Mouse (Mus musculus) hindbrain, embryonic 16.5 days (tissue): ENCODE data around the gene Lmod1. TPM values are rescaled to one million over a fixed set of nuclear protein-coding genes. Genes with fewer than 3 reads are reported as not detected.

Source experiments
- ATAC-seq: fragments of 200-750 bp; cut with Nextera tagmentation; 2 replicates; pipeline ENCODE4 v1.8.0; 2017; ENCODE audit warnings: moderate TSS enrichment, moderate library complexity
- H3K27ac ChIP-seq: fragments of 300-500 bp; sonication (generic); 2 replicates; pipeline ENCODE4 v1.5.1; 2014; ENCODE audit warnings: low read depth, mild to moderate bottlenecking, control low read depth, low read length, moderate library complexity
- H3K27me3 ChIP-seq: fragments of 300-500 bp; sonication (generic); replicated peaks from 2 replicates; pipeline ENCODE4 v1.6.1; 2014; ENCODE audit warnings: low read length; ENCODE audit not compliant: control insufficient read depth, insufficient read depth
- H3K36me3 ChIP-seq: fragments of 300-500 bp; sonication (generic); 2 replicates; pipeline ENCODE4 v1.6.1; 2014; ENCODE audit warnings: mild to moderate bottlenecking, low read length, moderate library complexity, mixed read lengths; ENCODE audit not compliant: control insufficient read depth, insufficient read depth
- H3K4me1 ChIP-seq: fragments of 300-500 bp; sonication (generic); 2 replicates; pipeline ENCODE4 v1.6.1; 2014; ENCODE audit warnings: low read depth, low read length; ENCODE audit not compliant: control insufficient read depth, insufficient read depth
- H3K4me2 ChIP-seq: fragments of 300-500 bp; sonication (generic); 2 replicates; pipeline ENCODE4 v1.6.1; 2014; ENCODE audit warnings: mild to moderate bottlenecking, low read length, control low read depth, moderate library complexity
- H3K4me3 ChIP-seq: fragments of 300-500 bp; sonication (generic); 2 replicates; pipeline ENCODE4 v1.5.1; 2014; ENCODE audit warnings: mild to moderate bottlenecking, low read length, control low read depth, moderate library complexity
- H3K9ac ChIP-seq: fragments of 300-500 bp; sonication (generic); 2 replicates; pipeline ENCODE4 v1.6.1; 2014; ENCODE audit warnings: low read depth, mild to moderate bottlenecking, control low read depth, low read length, moderate library complexity
- H3K9me3 ChIP-seq: fragments of 300-500 bp; sonication (generic); 2 replicates; pipeline ENCODE4 v1.6.1; 2014; ENCODE audit warnings: mild to moderate bottlenecking, low read length, moderate library complexity; ENCODE audit not compliant: control insufficient read depth
- WGBS: fragments of 180-500 bp; shearing (Covaris S2); extraction: QIAGEN DNeasy Blood & Tissue Kit; methylation state at CpG from one replicate; pipeline ENCODE4 v1.1.7; 2014; 5-methylcytosine and 5-hydroxymethylcytosine counted together
- polyA plus RNA-seq: library from polyadenylated mRNA; unstranded; fragments of >200 nt; fragmentation: Nextera tagmentation; extraction: Ambion mirVana; gene quantifications from 2 replicates; pipeline ENCODE4 v1.2.1, GENCODE M21; 2015

Lmod1 gene
- 0.28 and 0.46 TPM in 2 replicates for polyA plus RNA-seq

DNA sequence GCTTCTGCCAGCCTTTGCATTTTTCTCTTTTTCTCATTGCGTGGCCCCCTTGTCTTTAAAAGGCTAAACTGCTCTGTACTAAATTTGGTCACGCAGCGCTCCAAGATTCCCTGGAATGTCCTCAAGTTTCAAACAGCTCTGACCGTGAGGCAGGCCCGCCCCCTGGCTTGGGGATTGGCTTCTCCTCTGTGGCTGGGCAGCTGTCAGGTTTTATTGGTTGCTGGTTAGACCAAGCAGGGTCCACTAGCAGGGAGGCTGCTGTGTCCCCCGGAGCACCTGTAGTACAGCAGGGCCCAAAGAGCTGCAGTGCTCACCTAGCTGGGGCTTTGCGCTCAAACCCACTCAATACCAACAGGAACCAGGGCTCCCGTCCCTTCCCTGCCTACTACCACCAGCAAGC lies at the start of gene Lmod1:
Lmod1 (plus strand) TSS at position 237 of the 400 bp plus-strand sequence.
- no peak within 1 kb of the TSS for H3K9ac ChIP-seq
- no peaks in the 10 kb centered on the region for H3K36me3 ChIP-seq
- no peak within 1 kb of the TSS for H3K4me3 ChIP-seq
- no peak for ATAC-seq
- no peaks in the 10 kb centered on the region; the same call in 1 of the 2 replicates for H3K27me3 ChIP-seq
- H3K4me1 ChIP-seq: no peaks in the 10 kb centered on the region
- WGBS: 20% methylated on average over 8 of the region's 8 CpGs
- H3K9me3 ChIP-seq: no peaks in the 10 kb centered on the region
- H3K27ac ChIP-seq: no peak within 1 kb of the TSS
- H3K4me2 ChIP-seq: no peak within 1 kb of the TSS

DNA sequence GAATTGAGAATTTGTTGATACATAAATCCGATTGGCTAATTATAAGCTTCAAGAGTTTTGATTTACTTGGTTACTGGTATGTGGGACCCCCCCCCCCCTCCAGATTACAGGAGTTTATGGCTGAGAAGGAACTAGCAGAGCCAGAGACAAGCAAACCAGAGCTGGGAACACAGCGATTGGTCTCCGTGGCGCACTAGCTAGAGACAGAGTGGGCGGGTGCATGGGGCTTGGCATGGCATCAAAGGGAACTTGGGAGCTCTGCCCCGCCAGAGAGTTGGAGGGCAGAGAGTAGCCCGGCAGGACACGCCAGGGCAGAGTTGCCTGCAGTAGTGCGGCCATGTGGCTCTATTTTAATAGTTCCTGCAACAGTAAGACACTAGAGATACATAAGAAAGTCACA lies 44.0 kb upstream of the Lmod1 start:
- H3K4me2 ChIP-seq: 0 out of 2 replicates have a peak overlapping the region, but pooled peaks have one; percentile 5

DNA sequence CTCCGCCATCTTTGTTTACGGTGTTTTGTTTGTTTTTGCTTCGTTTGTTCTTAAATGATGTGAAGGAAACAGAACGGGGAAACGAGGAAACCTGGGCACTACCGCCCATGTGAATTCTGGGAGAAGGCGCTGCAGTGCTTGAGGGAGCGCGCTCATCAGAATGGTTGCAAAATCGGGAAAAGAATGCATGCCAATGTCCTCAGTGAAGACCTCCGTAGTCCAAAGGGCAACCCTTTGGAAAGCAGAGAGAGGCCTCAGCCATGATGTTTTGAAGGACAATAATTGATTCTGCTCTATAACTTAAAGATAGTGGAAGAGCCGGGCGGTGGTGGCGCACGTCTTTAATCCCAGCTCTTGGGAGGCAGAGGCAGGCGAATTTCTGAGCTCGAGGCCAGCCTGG lies 42.8 kb upstream of the Lmod1 start:
- WGBS: 93% methylated on average over 17 of the region's 17 CpGs
- H3K4me2 ChIP-seq: no peak overlapping the region; the same call in 1 of the 2 replicates

More for the DNA sequence above, 44.0 kb upstream of the Lmod1 start:
- Histone ChIP-seq H3K4me1 (peaks cover 17% of the 10 kb centered on the region), H3K27ac (no peak overlapping the region), H3K36me3 (peaks cover 11% of the 10 kb centered on the region), H3K9ac (no peak overlapping the region), H3K9me3 (no peaks in the 10 kb centered on the region), H3K27me3 (no peaks in the 10 kb centered on the region), H3K4me3 (no peak overlapping the region)
- no peak; the same call in 1 of the 2 replicates for ATAC-seq
- WGBS: 53% methylated on average over 9 of the region's 9 CpGs

DNA sequence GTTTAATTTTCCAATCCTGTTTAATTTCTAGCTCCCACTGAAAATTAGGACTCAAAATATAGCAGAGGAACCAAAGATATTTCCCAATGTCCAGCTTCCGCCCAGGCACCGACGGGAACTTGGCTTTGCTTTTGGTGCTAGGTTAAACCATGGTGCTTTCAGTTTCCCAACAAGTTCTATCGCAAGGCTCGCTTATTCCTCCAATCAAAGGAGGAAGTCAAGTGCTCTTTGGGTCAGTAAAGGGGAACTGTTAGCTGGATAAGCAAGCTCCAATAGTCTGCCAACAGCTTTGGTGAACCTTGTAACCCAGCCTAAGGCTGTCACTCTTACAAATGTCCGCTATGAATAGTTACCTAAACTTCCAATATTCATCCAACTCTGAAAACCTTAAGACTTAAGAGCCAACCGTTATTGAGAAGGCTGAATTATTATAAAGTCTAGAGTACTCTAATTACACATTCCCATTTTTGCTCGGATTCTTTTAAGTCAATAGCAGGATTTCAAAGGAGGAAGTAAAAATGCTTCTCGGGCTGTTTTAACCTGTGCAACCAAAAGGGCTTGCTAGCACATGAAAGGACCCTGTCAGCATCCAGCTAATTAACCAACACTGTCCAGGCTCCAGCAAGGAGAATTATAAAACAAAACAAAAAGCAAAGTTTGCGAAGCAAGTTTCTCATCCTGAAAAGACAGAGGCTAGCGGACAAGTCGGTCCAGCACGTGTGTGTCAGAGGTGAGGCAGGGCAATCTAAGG lies 41.9 kb upstream of the Lmod1 start:
- ATAC-seq: no peak
- 40% methylated on average over 13 of the region's 13 CpGs for WGBS
- H3K27me3 ChIP-seq: no peaks in the 10 kb centered on the region
- peak overlapping the region; percentile 92 for H3K4me3 ChIP-seq
- H3K27ac ChIP-seq: peak overlapping the region; percentile 94
- H3K4me1 ChIP-seq: peaks cover 17% of the 10 kb centered on the region
- H3K9me3 ChIP-seq: no peaks in the 10 kb centered on the region
- peak overlapping the region; percentile 98 for H3K9ac ChIP-seq
- H3K36me3 ChIP-seq: no peaks in the 10 kb centered on the region
- H3K4me2 ChIP-seq: peak overlapping the region; percentile 89

More for the DNA sequence above, 42.8 kb upstream of the Lmod1 start:
- peaks cover 17% of the 10 kb centered on the region for H3K4me1 ChIP-seq
- H3K27me3 ChIP-seq: no peaks in the 10 kb centered on the region
- no peaks in the 10 kb centered on the region for H3K9me3 ChIP-seq
- no peak for ATAC-seq
- no peak overlapping the region for H3K27ac ChIP-seq
- no peak overlapping the region for H3K9ac ChIP-seq
- H3K4me3 ChIP-seq: no peak overlapping the region
- H3K36me3 ChIP-seq: peaks cover 4% of the 10 kb centered on the region; the same call in 1 of the 2 replicates

DNA sequence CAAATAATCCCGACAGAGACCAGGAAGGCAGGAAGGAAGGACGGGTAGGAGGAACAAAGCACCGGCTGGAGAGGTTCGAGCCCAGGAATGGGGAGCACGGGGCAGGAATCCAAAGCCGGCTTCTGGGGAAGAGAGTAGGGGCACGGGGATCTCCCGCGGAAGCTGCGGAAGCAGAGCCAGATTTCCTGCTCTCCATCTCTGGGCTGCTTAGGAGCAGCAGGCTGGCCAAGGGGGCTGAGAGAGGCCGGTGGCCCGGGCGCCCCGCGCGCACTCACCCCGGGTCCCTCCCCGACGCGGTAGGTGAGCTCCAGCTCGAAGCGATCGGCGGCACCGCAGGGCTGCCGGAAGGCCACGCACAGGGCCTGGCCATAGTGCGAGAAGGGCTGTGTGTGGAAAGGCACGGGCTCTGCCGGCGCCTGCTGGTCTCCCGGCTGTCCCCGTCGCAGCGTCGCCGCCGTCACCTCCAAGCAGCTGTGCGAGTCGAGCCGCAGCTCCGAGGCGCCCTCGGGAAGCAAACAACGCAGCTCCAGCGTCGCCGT lies 41.3 kb upstream of the Lmod1 start:
- Histone ChIP-seq H3K4me2 (peak overlapping the region; percentile 89), H3K9ac (peak overlapping the region; percentile 98), H3K4me1 (peaks cover 17% of the 10 kb centered on the region), H3K36me3 (no peaks in the 10 kb centered on the region), H3K4me3 (peak overlapping the region; percentile 92), H3K27me3 (no peaks in the 10 kb centered on the region), H3K27ac (peak overlapping the region; percentile 94), H3K9me3 (no peaks in the 10 kb centered on the region)
- WGBS: under 1% methylated on average over 42 of the region's 48 CpGs
- ATAC-seq: peak; percentile 81

DNA sequence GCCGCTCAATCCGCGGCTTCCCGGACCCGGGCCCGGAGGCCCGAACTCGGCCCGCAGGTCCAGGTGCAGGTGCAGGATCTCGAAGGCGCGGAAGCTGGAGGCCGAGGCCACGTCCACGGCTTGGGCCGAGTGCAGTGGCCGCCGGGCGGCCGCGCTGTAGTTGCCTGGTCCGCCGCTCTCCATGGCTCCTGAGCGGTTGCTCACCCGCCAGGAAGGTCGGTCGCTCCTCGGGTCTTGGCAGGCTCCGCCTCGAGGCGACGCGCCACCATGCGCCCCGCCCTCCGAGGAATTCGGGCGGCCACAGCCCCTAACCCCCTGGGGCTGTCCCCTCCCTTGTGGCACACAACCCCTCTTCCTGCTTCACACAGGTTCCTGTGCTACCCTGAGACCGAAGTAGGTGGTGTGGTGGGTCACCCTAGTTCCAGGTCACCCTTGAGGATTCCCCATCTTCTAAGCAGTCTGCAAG lies 40.7 kb upstream of the Lmod1 start, which contains the start of gene Rnpep:
Rnpep (minus strand) TSS at position 259 of the 466 bp plus-strand sequence.
- H3K4me3 ChIP-seq: peak within 1 kb of the TSS; percentile 92
- H3K27ac ChIP-seq: peak within 1 kb of the TSS; percentile 94
- WGBS: 0% methylated on average over 31 of the region's 39 CpGs
- H3K9ac ChIP-seq: peak within 1 kb of the TSS; percentile 98
- peak; percentile 90 for ATAC-seq
- no peaks in the 10 kb centered on the region for H3K9me3 ChIP-seq
- H3K4me2 ChIP-seq: peak within 1 kb of the TSS; percentile 89
- H3K27me3 ChIP-seq: no peaks in the 10 kb centered on the region
- no peaks in the 10 kb centered on the region for H3K36me3 ChIP-seq
- peaks cover 17% of the 10 kb centered on the region for H3K4me1 ChIP-seq

DNA sequence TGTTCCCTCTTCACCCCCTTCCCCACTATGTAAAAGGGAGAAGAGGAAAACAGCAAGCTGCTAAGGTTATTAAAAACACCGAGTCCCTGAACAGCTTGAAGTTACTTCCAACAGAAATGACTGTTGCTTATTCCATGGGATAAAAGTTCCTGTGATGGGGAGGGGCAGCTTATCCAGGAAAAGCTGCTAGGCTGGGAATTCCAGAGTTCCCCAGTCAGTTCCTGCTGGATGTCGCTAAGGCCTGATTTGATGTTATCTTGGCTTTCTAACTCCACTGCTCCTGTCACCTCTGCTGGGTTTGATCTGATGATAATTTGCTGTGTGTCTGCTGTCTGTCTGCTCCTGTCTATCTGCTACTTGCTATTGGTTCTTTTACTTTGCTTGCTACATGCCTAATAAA lies 38.3 kb upstream of the Lmod1 start:
- Histone ChIP-seq H3K27me3 (no peaks in the 10 kb centered on the region), H3K9ac (no peak overlapping the region), H3K4me2 (no peak overlapping the region), H3K4me3 (no peak overlapping the region), H3K9me3 (no peaks in the 10 kb centered on the region), H3K27ac (no peak overlapping the region), H3K4me1 (peaks cover 9% of the 10 kb centered on the region; the same call in 1 of the 2 replicates), H3K36me3 (no peaks in the 10 kb centered on the region)
- no peak for ATAC-seq
- WGBS: 79% methylated on average over 2 of the region's 2 CpGs

DNA sequence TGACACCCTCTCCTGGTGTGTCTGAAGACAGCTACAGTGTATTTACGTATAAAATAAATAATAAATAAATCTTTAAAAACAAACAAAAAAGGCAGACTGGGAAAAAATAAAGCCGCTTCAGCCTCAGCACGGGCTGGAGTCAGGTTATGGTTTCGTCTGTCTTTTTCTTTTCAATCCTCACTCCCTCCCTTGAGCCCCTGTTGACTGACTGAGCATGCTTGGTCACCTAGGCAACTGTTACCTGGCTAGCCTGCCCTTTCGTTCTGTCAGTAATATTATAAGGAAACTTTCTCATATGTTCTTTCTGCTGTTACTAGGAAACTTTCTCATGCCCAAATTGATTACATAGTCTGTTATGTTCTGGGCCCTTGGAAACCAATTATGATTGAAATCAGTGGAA lies 33.7 kb upstream of the Lmod1 start:
- 61% methylated on average over 5 of the region's 5 CpGs for WGBS
- Histone ChIP-seq H3K9ac (no peak overlapping the region), H3K4me1 (no peaks in the 10 kb centered on the region), H3K4me3 (no peak overlapping the region), H3K9me3 (no peaks in the 10 kb centered on the region), H3K4me2 (no peak overlapping the region), H3K27ac (no peak overlapping the region), H3K36me3 (peaks cover 3% of the 10 kb centered on the region; the same call in 1 of the 2 replicates), H3K27me3 (no peaks in the 10 kb centered on the region)
- ATAC-seq: peak; percentile 68; the same call in 1 of the 2 replicates

DNA sequence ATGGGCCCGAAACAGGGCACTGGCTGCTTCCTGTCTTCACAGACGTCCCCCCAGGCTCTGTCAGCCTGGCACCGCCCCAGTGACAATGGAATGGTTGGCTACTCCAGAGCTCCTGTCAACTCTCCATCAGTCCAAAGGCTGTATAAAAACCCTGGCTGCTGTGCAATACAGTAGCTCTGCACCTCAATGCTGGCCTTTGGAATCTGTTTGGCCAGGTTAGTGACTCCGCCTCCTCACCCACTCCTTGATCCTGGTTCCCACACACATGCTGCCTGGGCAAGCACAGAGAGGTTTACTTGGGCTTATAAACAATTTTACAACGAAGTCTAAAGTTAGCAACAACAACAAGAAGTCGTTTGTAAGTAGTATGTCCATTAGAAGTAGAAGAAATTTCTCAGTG lies 13.3 kb upstream of the Lmod1 start:
- H3K4me1 ChIP-seq: peaks cover 19% of the 10 kb centered on the region
- no peaks in the 10 kb centered on the region; the same call in 1 of the 2 replicates for H3K27me3 ChIP-seq
- H3K9me3 ChIP-seq: no peaks in the 10 kb centered on the region
- peaks cover 13% of the 10 kb centered on the region for H3K36me3 ChIP-seq
- no peak overlapping the region for H3K27ac ChIP-seq
- no peak overlapping the region for H3K4me3 ChIP-seq
- 79% methylated on average over 6 of the region's 6 CpGs for WGBS
- H3K4me2 ChIP-seq: no peak overlapping the region
- no peak for ATAC-seq
- H3K9ac ChIP-seq: no peak overlapping the region
